Mouse (Mus musculus) liver, embryonic 15.5 days (tissue): ENCODE data around the gene Msmp. TPM values are rescaled to one million over a fixed set of nuclear protein-coding genes. Genes with fewer than 3 reads are reported as not detected.

Source experiments
- ATAC-seq: fragments of 200-750 bp; cut with Nextera tagmentation; 2 replicates; pipeline ENCODE4 v1.8.0; 2017; ENCODE audit warnings: moderate number of reproducible peaks, mild to moderate bottlenecking, moderate library complexity; ENCODE audit not compliant: insufficient read depth
- H3K27ac ChIP-seq: fragments of 300-500 bp; sonication (generic); replicated peaks from 2 replicates; pipeline ENCODE4 v1.5.1; 2015; ENCODE audit warnings: mild to moderate bottlenecking, inconsistent platforms
- H3K27me3 ChIP-seq: fragments of 300-500 bp; sonication (generic); 2 replicates; pipeline ENCODE4 v1.6.1; 2015; ENCODE audit warnings: mild to moderate bottlenecking, inconsistent platforms
- H3K36me3 ChIP-seq: fragments of 300-500 bp; sonication (generic); replicated peaks from 2 replicates; pipeline ENCODE4 v1.6.1; 2015; ENCODE audit warnings: moderate library complexity, mild to moderate bottlenecking, inconsistent platforms
- H3K4me1 ChIP-seq: fragments of 300-500 bp; sonication (generic); replicated peaks from 2 replicates; pipeline ENCODE4 v1.6.1; 2015; ENCODE audit warnings: inconsistent platforms
- H3K4me2 ChIP-seq: fragments of 300-500 bp; sonication (generic); 2 replicates; pipeline ENCODE4 v1.6.1; 2015; ENCODE audit warnings: moderate library complexity, mild to moderate bottlenecking, inconsistent platforms
- H3K4me3 ChIP-seq: fragments of 300-500 bp; sonication (generic); replicated peaks from 2 replicates; pipeline ENCODE4 v1.5.1; 2015; ENCODE audit warnings: mild to moderate bottlenecking, inconsistent platforms
- H3K9ac ChIP-seq: fragments of 300-500 bp; sonication (generic); 2 replicates; pipeline ENCODE4 v1.6.1; 2015; ENCODE audit warnings: moderate library complexity, mild to moderate bottlenecking, inconsistent platforms
- H3K9me3 ChIP-seq: fragments of 300-500 bp; sonication (generic); replicated peaks from 2 replicates; pipeline ENCODE4 v1.6.1; 2016; ENCODE audit warnings: inconsistent platforms
- WGBS: fragments of 180-500 bp; shearing (Covaris S2); methylation state at CpG from one replicate; pipeline ENCODE4 v1.1.7; 2015; ENCODE audit warnings: mixed read lengths; ENCODE audit not compliant: insufficient replicate concordance; 5-methylcytosine and 5-hydroxymethylcytosine counted together
- microRNA-seq: library from miRNA; unstranded; fragments of <30 nt; microRNA quantifications from one replicate; pipeline ENCODE4, GENCODE M21; 2016
- polyA plus RNA-seq: library from polyadenylated mRNA; unstranded; fragments of >200 nt; fragmentation: Nextera tagmentation; extraction: Ambion mirVana; gene quantifications from 2 replicates; pipeline ENCODE4 v1.2.1, GENCODE M21; 2015

Msmp gene
- polyA plus RNA-seq, 1 experiment from 2014 or later = not detected

- no peaks in the 10 kb centered on the region for H3K27me3 ChIP-seq
- no peak overlapping the region for H3K4me2 ChIP-seq
- no peaks in the 10 kb centered on the region for H3K4me1 ChIP-seq
- H3K27ac ChIP-seq = no peak overlapping the region
- no peak overlapping the region for H3K9ac ChIP-seq
- peaks cover 100% of the 10 kb centered on the region for H3K36me3 ChIP-seq
- no peaks in the 10 kb centered on the region for H3K9me3 ChIP-seq
- H3K4me3 ChIP-seq = no peak overlapping the region
- no peak for ATAC-seq
- WGBS = 88% methylated on average over 12 of the region's 12 CpGs
Measured at GRCm38 (mm10) chr4:43546375-43547047, 37.8 kb downstream of the Msmp start.

- no peak for ATAC-seq
- no peak overlapping the region for H3K9ac ChIP-seq
- no peaks in the 10 kb centered on the region for H3K9me3 ChIP-seq
- no peak overlapping the region for H3K4me2 ChIP-seq
- H3K36me3 ChIP-seq = peaks cover 100% of the 10 kb centered on the region
- H3K4me3 ChIP-seq = no peak overlapping the region
- H3K4me1 ChIP-seq = no peaks in the 10 kb centered on the region
- no peak overlapping the region for H3K27ac ChIP-seq
- H3K27me3 ChIP-seq = no peaks in the 10 kb centered on the region
- WGBS = 92% methylated on average over 3 of the region's 3 CpGs
Measured at GRCm38 (mm10) chr4:43542044-43542443, 42.2 kb downstream of the Msmp start.

GRCm38 (mm10) chr4:43536031-43536430 is 48.3 kb downstream of the Msmp start:
- Histone ChIP-seq H3K4me2 (no peak overlapping the region), H3K4me3 (no peak overlapping the region), H3K9ac (no peak overlapping the region), H3K27ac (no peak overlapping the region), H3K27me3 (no peaks in the 10 kb centered on the region), H3K9me3 (no peaks in the 10 kb centered on the region), H3K36me3 (peaks cover 100% of the 10 kb centered on the region), H3K4me1 (no peaks in the 10 kb centered on the region)
- ATAC-seq = no peak
- 91% methylated on average over 9 of the region's 9 CpGs for WGBS

- Histone ChIP-seq H3K27ac (no peak overlapping the region), H3K4me2 (no peak overlapping the region), H3K9ac (no peak overlapping the region), H3K9me3 (no peaks in the 10 kb centered on the region), H3K27me3 (no peaks in the 10 kb centered on the region), H3K4me1 (peaks cover 2% of the 10 kb centered on the region; the same call in 1 of the 2 replicates), H3K4me3 (no peak overlapping the region), H3K36me3 (peaks cover 100% of the 10 kb centered on the region)
- no peak for ATAC-seq
- WGBS = 87% methylated on average over 8 of the region's 8 CpGs
Measured at GRCm38 (mm10) chr4:43535628-43536027, 48.7 kb downstream of the Msmp start.

- Histone ChIP-seq H3K27me3 (no peaks in the 10 kb centered on the region), H3K9me3 (no peaks in the 10 kb centered on the region), H3K27ac (no peak overlapping the region), H3K36me3 (peaks cover 83% of the 10 kb centered on the region), H3K4me1 (peaks cover 10% of the 10 kb centered on the region), H3K4me2 (no peak overlapping the region), H3K4me3 (no peak overlapping the region), H3K9ac (no peak overlapping the region)
- WGBS = 84% methylated on average over 9 of the region's 9 CpGs
- no peak for ATAC-seq
Measured at GRCm38 (mm10) chr4:43533270-43533669, 51.0 kb downstream of the Msmp start.

Small RNA genes lying within 50 kb of the gene (microRNA-seq; reads per million reads assigned to microRNA genes)
- gene Gm25262 = not detected

Other genes with a start within 250 kb of the Msmp start
- 1.4 and 2.8 TPM in 2 replicates for gene Rusc2, start 202.5 kb downstream of the Msmp start, polyA plus RNA-seq
- not detected in 2 replicates for gene Fam166b, start 155.4 kb downstream of the Msmp start, polyA plus RNA-seq
- 1.0 and 1.2 TPM in 2 replicates for gene Tesk1, start 142.6 kb downstream of the Msmp start, polyA plus RNA-seq
- 0.94 and 1.4 TPM in 2 replicates for gene Cd72, start 129.9 kb downstream of the Msmp start, polyA plus RNA-seq
- 0.07 and 0.18 TPM in 2 replicates for gene Sit1, start 100.8 kb downstream of the Msmp start, polyA plus RNA-seq
- gene Ccdc107, start 91.6 kb downstream of the Msmp start, polyA plus RNA-seq = 33.5 and 34.2 TPM in 2 replicates
- gene Arhgef39, start 84.8 kb downstream of the Msmp start, polyA plus RNA-seq = 34.5 and 38.2 TPM in 2 replicates
- 1.3 and 1.9 TPM in 2 replicates for gene Car9, start 77.5 kb downstream of the Msmp start, polyA plus RNA-seq
- gene Tpm2, start 60.7 kb downstream of the Msmp start, polyA plus RNA-seq = 34.1 and 47.4 TPM in 2 replicates
- gene Creb3, start 22.2 kb downstream of the Msmp start, polyA plus RNA-seq = 22.3 and 24.9 TPM in 2 replicates
- 37.5 and 40.3 TPM in 2 replicates for gene Tln1, start 21.8 kb downstream of the Msmp start, polyA plus RNA-seq
- gene Rgp1, start 5.8 kb downstream of the Msmp start, polyA plus RNA-seq = 13.6 and 15.7 TPM in 2 replicates
- gene Gba2, start 5.6 kb downstream of the Msmp start, polyA plus RNA-seq = 16.7 and 18.8 TPM in 2 replicates
- gene Npr2, start 47.4 kb upstream of the Msmp start, polyA plus RNA-seq = 0.70 and 0.88 TPM in 2 replicates
- not detected in 2 replicates for gene Spag8, start 69.1 kb upstream of the Msmp start, polyA plus RNA-seq
- 62.9 and 69.4 TPM in 2 replicates for gene Hint2, start 72.0 kb upstream of the Msmp start, polyA plus RNA-seq
- gene Tmem8b, start 84.5 kb upstream of the Msmp start, polyA plus RNA-seq = 0.15 and 0.20 TPM in 2 replicates
- gene Fam221b, start 84.7 kb upstream of the Msmp start, polyA plus RNA-seq = 0.81 and 1.1 TPM in 2 replicates
- gene Olfr70, start 116.3 kb upstream of the Msmp start, polyA plus RNA-seq = not detected in 2 replicates
- not detected in 2 replicates for gene Olfr71, start 125.8 kb upstream of the Msmp start, polyA plus RNA-seq
- 0.10 and 0.20 TPM in 2 replicates for gene Hrct1, start 142.7 kb upstream of the Msmp start, polyA plus RNA-seq
- 0.02 TPM in 1 of 2 replicates, not detected in the other for gene Spaar, start 145.5 kb upstream of the Msmp start, polyA plus RNA-seq
- not detected in 2 replicates for gene Olfr159, start 186.5 kb upstream of the Msmp start, polyA plus RNA-seq
- not detected in 2 replicates for gene Olfr156, start 239.4 kb upstream of the Msmp start, polyA plus RNA-seq